Mouse (Mus musculus) forebrain, embryonic 12.5 days (tissue): Measurements from ENCODE around the gene Ackr2. TPM values are rescaled to one million over a fixed set of nuclear protein-coding genes. Genes with fewer than 3 reads are reported as not detected.

Experiments used
- ATAC-seq: fragments of 200-750 bp; cut with Nextera tagmentation; 2 replicates; pipeline ENCODE4 v1.8.0; 2017; ENCODE audit warnings: moderate TSS enrichment; ENCODE audit not compliant: low FRiP score
- H3K27ac ChIP-seq: fragments of 300-500 bp; sonication (generic); 2 replicates; pipeline ENCODE4 v1.5.1; 2016; ENCODE audit warnings: mild to moderate bottlenecking
- H3K27me3 ChIP-seq: fragments of 300-500 bp; sonication (generic); 2 replicates; pipeline ENCODE4 v1.6.1; 2016; ENCODE audit warnings: mild to moderate bottlenecking
- H3K36me3 ChIP-seq: fragments of 300-500 bp; sonication (generic); replicated peaks from 2 replicates; pipeline ENCODE4 v1.6.1; 2016; ENCODE audit warnings: mild to moderate bottlenecking
- H3K4me1 ChIP-seq: fragments of 300-500 bp; sonication (generic); 2 replicates; pipeline ENCODE4 v1.6.1; 2016
- H3K4me2 ChIP-seq: fragments of 300-500 bp; sonication (generic); 2 replicates; pipeline ENCODE4 v1.6.1; 2016; ENCODE audit warnings: mild to moderate bottlenecking, moderate library complexity
- H3K4me3 ChIP-seq: fragments of 300-500 bp; sonication (generic); replicated peaks from 2 replicates; pipeline ENCODE4 v1.5.1; 2016; ENCODE audit warnings: mild to moderate bottlenecking
- H3K9ac ChIP-seq: fragments of 300-500 bp; sonication (generic); 2 replicates; pipeline ENCODE4 v1.6.1; 2016; ENCODE audit warnings: mild to moderate bottlenecking
- H3K9me3 ChIP-seq: fragments of 300-500 bp; sonication (generic); 2 replicates; pipeline ENCODE4 v1.6.1; 2016
- WGBS: fragments of 180-500 bp; shearing (Covaris S2); methylation state at CpG from one replicate; pipeline ENCODE4 v1.1.7; 2016; 5-methylcytosine and 5-hydroxymethylcytosine counted together
- polyA plus RNA-seq: library from polyadenylated mRNA; unstranded; fragments of >200 nt; fragmentation: Nextera tagmentation; extraction: Ambion mirVana; gene quantifications from 2 replicates; pipeline ENCODE4 v1.2.1, GENCODE M21; 2016

Gene Ackr2
- polyA plus RNA-seq, 1 experiment from 2014 or later = 0.89 TPM

DNA sequence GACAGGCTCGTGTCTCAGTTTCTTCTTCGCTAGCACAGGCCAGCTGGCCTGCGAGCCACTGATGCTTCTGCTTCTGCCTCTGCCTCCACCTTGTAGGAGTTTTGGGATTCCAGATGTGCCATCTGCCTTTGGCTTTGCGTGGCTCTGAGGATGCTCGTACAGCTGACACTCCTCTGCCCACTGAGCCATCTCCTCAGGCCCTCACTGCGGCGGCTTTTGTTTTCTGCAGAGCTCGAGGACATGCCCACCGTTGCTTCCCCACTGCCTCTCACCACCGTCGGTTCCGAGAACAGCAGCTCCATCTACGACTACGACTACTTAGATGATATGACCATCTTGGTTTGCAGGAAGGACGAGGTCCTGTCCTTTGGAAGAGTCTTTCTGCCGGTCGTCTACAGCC lies 10.2 kb downstream of the Ackr2 start:
- 95% methylated on average over 17 of the region's 17 CpGs for WGBS
- H3K9ac ChIP-seq = no peak overlapping the region
- no peak for ATAC-seq
- H3K4me2 ChIP-seq = no peak overlapping the region
- H3K36me3 ChIP-seq = no peaks in the 10 kb centered on the region
- H3K27me3 ChIP-seq = no peaks in the 10 kb centered on the region; the same call in 1 of the 2 replicates
- no peak overlapping the region for H3K4me3 ChIP-seq
- H3K27ac ChIP-seq = no peak overlapping the region
- no peaks in the 10 kb centered on the region for H3K9me3 ChIP-seq
- H3K4me1 ChIP-seq = no peaks in the 10 kb centered on the region

DNA sequence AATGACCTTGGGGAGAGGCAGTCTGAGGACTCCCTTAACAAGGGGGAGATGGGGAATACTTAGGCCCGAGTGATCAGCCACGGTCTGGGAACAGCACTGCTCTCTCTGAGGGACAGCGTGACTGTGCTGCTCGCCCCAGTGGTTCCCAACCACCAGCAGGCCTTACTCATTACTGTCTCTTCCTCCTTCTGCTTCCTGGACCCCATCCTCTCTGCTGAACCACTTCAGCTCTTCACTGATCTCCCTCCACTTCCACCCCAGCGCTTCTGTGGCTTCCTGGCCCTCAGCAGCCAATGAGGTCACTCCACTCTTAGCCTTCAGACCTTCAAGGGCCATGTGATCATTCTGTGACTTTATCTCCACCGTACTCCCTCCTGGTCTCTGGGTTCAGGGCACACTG lies 11.5 kb downstream of the Ackr2 start:
- Histone ChIP-seq H3K36me3 (no peaks in the 10 kb centered on the region), H3K9ac (no peak overlapping the region), H3K4me3 (no peak overlapping the region), H3K9me3 (no peaks in the 10 kb centered on the region), H3K4me2 (no peak overlapping the region), H3K27ac (no peak overlapping the region), H3K27me3 (no peaks in the 10 kb centered on the region; the same call in 1 of the 2 replicates), H3K4me1 (no peaks in the 10 kb centered on the region)
- no peak for ATAC-seq
- 88% methylated on average over 6 of the region's 6 CpGs for WGBS

DNA sequence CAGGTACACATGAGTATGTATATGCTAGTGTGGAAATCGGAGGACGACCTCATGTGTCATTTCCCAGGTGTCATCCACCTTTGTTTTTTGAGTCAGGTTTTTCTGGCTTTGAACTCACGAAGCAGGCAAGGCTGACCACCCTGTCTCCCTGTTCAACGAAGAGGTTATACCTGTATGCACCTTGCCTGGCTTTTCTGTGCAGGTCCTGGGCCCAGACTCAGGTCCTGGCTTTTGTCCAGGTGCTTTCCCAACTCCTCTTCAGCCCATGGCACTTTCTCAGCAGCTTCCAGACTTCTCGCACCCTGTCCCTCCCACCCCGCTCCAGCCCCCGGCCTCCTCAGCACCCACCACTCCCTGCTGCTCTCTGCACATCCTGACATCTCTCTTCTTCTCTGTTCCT lies 13.0 kb downstream of the Ackr2 start:
- Histone ChIP-seq H3K27ac (no peak overlapping the region), H3K9me3 (no peaks in the 10 kb centered on the region), H3K4me3 (no peak overlapping the region), H3K9ac (no peak overlapping the region), H3K27me3 (no peaks in the 10 kb centered on the region; the same call in 1 of the 2 replicates), H3K4me1 (no peaks in the 10 kb centered on the region), H3K36me3 (no peaks in the 10 kb centered on the region), H3K4me2 (no peak overlapping the region)
- ATAC-seq = no peak
- WGBS = 91% methylated on average over 7 of the region's 7 CpGs

DNA sequence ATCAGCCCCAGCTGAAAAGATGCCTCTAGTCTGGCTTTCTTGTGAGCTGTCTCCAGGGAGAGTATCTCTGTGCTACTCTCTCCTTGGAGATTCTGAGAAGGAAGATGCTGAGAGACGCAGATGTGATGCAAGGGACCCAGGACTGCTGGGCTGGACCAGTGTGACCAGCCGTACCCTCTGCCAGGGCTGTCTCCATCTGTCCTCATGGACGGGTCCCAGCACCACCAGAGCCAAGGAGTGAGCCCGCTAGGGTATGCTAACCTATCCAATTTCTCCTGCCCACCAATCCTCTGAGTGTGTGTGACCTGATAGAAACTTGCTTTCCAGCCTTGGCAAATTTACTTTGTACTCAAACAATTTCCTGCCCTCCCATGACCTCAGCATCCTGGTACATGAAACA lies 14.6 kb downstream of the Ackr2 start:
- Histone ChIP-seq H3K27ac (no peak overlapping the region), H3K27me3 (no peaks in the 10 kb centered on the region; the same call in 1 of the 2 replicates), H3K36me3 (no peaks in the 10 kb centered on the region), H3K4me3 (no peak overlapping the region), H3K9me3 (no peaks in the 10 kb centered on the region), H3K9ac (no peak overlapping the region), H3K4me2 (no peak overlapping the region), H3K4me1 (no peaks in the 10 kb centered on the region)
- 87% methylated on average over 4 of the region's 4 CpGs for WGBS
- no peak for ATAC-seq

DNA sequence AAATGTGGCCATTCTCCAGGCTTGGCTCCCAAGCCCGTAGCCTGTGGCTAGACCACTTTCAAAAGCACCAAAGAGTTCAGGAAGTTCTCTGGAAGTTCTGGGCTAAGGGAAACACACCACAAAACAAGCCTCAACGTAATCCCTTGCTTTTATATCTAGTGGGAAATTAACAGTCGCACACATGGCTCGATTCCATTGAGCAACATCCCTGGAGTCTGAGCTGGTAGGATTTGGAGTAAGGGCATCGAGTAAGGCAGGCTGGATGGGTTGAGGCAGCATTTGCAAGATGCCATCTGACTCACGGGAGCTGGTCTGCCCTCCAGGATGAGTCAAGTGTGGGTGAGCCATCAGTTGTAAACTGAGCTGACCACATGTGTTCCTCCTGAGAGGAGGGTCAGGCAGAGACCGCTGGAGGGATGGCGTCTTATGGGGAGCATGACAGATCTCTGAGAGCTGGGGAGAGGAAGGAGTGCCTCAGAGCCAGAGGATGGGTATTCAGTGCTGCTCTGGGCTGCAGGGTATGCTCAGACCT lies 16.1 kb downstream of the Ackr2 start:
- Histone ChIP-seq H3K36me3 (no peaks in the 10 kb centered on the region), H3K27me3 (no peaks in the 10 kb centered on the region; the same call in 1 of the 2 replicates), H3K9me3 (no peaks in the 10 kb centered on the region), H3K4me2 (no peak overlapping the region), H3K9ac (no peak overlapping the region), H3K4me3 (no peak overlapping the region), H3K27ac (no peak overlapping the region), H3K4me1 (no peaks in the 10 kb centered on the region)
- 83% methylated on average over 8 of the region's 8 CpGs for WGBS
- ATAC-seq = no peak

DNA sequence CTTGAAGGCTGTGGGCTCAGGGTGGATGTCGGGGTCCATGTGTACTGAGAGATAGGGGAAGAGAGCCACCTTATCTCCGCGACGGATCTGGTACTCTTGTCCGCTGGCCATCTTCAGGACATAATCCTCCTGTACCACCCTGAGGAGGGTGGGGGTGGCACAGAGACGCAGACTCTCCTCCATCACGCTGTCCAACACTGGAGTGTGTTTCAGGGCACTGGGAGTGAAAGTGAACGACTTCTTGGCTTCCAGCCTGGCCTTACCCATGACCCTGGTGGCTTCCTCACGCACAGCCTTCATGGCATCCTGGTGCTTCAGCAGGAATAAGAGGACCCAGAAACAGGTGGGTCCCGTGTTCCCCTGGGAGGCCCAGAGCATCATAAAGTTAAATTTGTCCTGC lies 16.9 kb downstream of the Ackr2 start:
- H3K4me3 ChIP-seq = no peak overlapping the region
- H3K9me3 ChIP-seq = no peaks in the 10 kb centered on the region
- H3K9ac ChIP-seq = no peak overlapping the region
- H3K4me1 ChIP-seq = no peaks in the 10 kb centered on the region
- no peak for ATAC-seq
- no peaks in the 10 kb centered on the region; the same call in 1 of the 2 replicates for H3K27me3 ChIP-seq
- no peak overlapping the region for H3K4me2 ChIP-seq
- H3K27ac ChIP-seq = no peak overlapping the region
- WGBS = 88% methylated on average over 10 of the region's 10 CpGs
- H3K36me3 ChIP-seq = no peaks in the 10 kb centered on the region

DNA sequence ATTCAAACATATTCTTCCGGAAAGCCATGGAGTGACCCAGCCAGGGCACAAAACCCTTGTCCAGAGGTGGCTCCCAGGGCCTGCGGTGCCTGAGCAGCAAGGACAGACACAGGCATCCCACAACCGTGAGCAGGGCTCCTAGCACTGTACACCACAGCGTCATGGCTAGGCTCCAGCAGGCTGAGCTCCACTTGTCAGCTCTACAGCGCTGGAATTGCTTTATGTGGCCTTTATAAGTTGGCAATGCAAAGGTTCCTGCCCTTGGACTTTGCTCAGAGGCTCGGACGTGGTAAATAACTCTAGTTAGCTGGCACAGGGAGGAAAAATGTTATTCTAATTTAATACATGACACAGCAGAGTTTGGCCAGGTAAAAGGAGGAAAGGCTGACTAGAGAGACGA lies 17.9 kb downstream of the Ackr2 start, which contains the start of gene Cyp8b1:
Cyp8b1 (minus strand) TSS at position 204 of the 400 bp plus-strand sequence.
- H3K27ac ChIP-seq = no peak within 1 kb of the TSS
- WGBS = 84% methylated on average over 8 of the region's 8 CpGs
- H3K4me3 ChIP-seq = no peak within 1 kb of the TSS
- no peaks in the 10 kb centered on the region for H3K36me3 ChIP-seq
- no peaks in the 10 kb centered on the region; the same call in 1 of the 2 replicates for H3K27me3 ChIP-seq
- H3K4me1 ChIP-seq = no peaks in the 10 kb centered on the region
- no peak within 1 kb of the TSS for H3K9ac ChIP-seq
- no peaks in the 10 kb centered on the region for H3K9me3 ChIP-seq
- no peak for ATAC-seq
- H3K4me2 ChIP-seq = no peak within 1 kb of the TSS

DNA sequence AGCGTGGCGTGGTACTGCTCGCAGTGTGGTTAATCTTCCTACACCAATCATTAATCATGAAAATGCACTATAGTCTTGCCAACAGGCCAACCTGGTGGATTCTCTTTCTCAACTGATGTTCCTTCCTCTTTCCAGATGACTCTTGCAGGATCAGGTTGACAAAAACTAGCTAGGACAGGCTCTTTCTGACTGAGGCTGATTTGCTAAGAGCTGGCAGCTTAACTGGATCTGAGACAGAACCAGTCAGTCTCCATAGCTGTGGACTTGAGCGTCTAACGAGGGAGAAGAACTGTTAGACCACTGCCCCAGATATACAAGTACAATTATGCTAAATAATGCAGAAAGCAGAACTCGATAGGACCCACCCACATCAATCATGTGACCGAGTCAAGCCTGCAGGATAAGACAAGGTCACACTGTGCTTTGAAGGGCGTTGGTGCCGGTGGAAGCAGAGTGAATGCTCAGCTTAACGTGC lies 20.9 kb downstream of the Ackr2 start:
- no peaks in the 10 kb centered on the region for H3K9me3 ChIP-seq
- H3K4me3 ChIP-seq = no peak overlapping the region
- no peaks in the 10 kb centered on the region for H3K36me3 ChIP-seq
- no peak overlapping the region for H3K9ac ChIP-seq
- WGBS = 82% methylated on average over 10 of the region's 10 CpGs
- no peaks in the 10 kb centered on the region for H3K4me1 ChIP-seq
- no peak overlapping the region for H3K4me2 ChIP-seq
- ATAC-seq = no peak
- no peaks in the 10 kb centered on the region for H3K27me3 ChIP-seq
- no peak overlapping the region for H3K27ac ChIP-seq

DNA sequence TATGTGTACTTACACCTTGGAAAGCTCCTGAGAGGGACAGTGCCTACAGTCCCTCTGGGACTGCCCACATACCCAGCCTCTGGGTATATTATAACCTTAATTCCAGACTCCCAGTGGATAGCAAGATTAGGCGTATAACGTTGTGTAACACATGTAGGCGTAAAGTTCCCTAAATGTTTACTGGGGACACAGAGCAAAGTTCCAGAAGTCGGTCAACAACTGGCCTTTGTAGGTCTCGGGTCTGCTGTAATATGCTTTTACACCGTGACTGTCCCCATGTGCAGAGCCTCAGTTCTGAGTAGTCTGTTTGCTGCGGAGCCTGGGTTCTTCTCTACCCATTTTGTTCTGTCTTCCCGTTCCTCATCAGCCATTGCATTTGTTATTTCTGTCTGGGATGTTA lies 25.3 kb downstream of the Ackr2 start:
- WGBS = 90% methylated on average over 8 of the region's 8 CpGs
- Histone ChIP-seq H3K4me1 (no peaks in the 10 kb centered on the region), H3K27ac (no peak overlapping the region), H3K4me2 (no peak overlapping the region), H3K4me3 (no peak overlapping the region), H3K27me3 (no peaks in the 10 kb centered on the region), H3K9ac (no peak overlapping the region), H3K9me3 (no peaks in the 10 kb centered on the region), H3K36me3 (no peaks in the 10 kb centered on the region)
- ATAC-seq = no peak

DNA sequence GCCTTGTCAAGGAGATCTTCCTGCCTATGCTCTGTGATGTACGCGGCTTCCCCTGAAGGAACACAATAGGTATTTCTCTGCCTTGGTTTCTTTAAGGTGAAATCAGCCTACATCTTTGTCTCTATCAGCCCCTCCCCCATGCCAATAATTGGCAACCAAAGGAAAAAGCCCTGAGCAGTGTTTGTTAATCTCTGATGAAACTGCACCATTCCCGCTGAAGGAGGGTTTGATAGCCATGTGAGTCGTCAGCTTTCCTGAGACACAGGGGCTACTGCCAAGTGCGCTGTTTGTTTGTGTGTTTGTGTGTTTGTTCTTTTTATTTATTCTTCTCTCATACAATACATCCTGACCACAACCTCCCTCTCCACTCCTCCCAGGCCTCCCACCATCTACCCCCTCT lies 25.8 kb downstream of the Ackr2 start:
- 72% methylated on average over 5 of the region's 5 CpGs for WGBS
- Histone ChIP-seq H3K4me1 (no peaks in the 10 kb centered on the region), H3K27ac (no peak overlapping the region), H3K4me2 (no peak overlapping the region), H3K9me3 (no peaks in the 10 kb centered on the region), H3K27me3 (no peaks in the 10 kb centered on the region), H3K9ac (no peak overlapping the region), H3K4me3 (no peak overlapping the region), H3K36me3 (no peaks in the 10 kb centered on the region)
- ATAC-seq = no peak

DNA sequence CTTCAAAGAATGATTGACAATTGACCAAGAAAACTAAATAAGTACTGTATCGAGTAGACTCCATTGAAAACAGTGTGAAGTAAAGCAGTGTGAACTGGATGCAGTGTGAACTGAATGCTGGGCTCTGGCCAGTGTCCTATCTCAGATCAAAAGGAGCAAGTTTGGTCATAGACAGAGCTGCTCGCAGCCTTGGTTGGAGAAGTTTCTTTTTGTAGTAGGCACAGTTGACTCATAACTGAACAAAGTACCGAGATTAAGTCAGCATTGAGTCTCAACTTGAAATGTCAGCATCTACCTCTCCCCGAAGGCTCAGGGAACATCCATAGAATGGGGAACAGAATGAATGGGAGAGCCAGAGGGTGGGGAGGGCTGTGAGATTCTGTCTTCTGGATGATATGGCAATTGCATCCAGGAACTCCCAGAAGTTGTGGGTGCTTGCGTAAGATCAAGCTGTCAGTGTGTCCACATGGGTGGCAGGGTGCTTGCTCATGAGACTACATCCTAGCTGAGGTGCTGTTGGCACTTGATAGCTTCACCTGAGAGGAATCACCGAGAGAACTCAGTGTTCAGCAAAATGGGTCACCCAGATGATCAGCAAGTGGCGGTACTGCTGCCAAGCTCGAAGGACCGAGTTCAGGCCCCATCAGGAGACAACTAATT lies 26.9 kb downstream of the Ackr2 start:
- Histone ChIP-seq H3K9ac (no peak overlapping the region), H3K27ac (no peak overlapping the region), H3K4me2 (no peak overlapping the region), H3K27me3 (no peaks in the 10 kb centered on the region), H3K36me3 (no peaks in the 10 kb centered on the region), H3K4me3 (no peak overlapping the region), H3K4me1 (no peaks in the 10 kb centered on the region), H3K9me3 (no peaks in the 10 kb centered on the region)
- no peak for ATAC-seq
- WGBS = 92% methylated on average over 9 of the region's 9 CpGs

DNA sequence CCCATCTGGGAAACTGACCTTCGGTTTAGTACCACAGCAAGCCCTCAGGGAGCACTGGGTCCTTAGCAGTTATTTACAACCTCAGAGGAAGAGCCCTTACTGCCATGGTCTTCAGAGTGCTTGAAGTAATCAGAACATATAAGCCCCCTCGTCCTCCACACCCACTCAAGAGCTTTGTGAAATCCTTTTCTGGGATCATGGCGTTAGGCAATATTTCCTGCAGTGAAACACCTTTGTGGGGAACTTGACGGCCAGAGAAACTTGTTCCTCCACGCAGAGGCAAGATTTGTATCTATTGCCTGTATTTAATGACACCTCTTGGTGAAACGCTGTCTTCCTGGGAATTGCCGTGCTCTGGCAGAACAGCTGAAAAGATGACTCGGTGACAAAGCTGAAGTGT lies 27.8 kb downstream of the Ackr2 start:
- Histone ChIP-seq H3K9ac (no peak overlapping the region), H3K27me3 (no peaks in the 10 kb centered on the region), H3K27ac (no peak overlapping the region), H3K36me3 (no peaks in the 10 kb centered on the region), H3K4me3 (no peak overlapping the region), H3K9me3 (no peaks in the 10 kb centered on the region), H3K4me2 (no peak overlapping the region), H3K4me1 (no peaks in the 10 kb centered on the region)
- 83% methylated on average over 8 of the region's 8 CpGs for WGBS
- no peak for ATAC-seq
